Mouse (Mus musculus) stomach, postnatal 0 days (tissue): ENCODE measurements at regions not wholly inside any gene's neighbourhood (a gene's known extent, or its start where the extent isn't known, plus 50 kb on each side); places are given as distances from the start of the nearest gene placed in this dataset.

Experiments
- ATAC-seq: fragments of 200-750 bp; cut with Nextera tagmentation; 2 replicates; pipeline ENCODE4 v1.8.0; 2017; ENCODE audit not compliant: low FRiP score, low TSS enrichment
- DNase-seq: peaks from one replicate; pipeline ENCODE4 v3.0.0-alpha.2; 2016; ENCODE audit warnings: low spot score
- H3K27ac ChIP-seq: fragments of 300-500 bp; sonication (generic); replicated peaks from 2 replicates; pipeline ENCODE4 v1.5.1; 2014; ENCODE audit warnings: mild to moderate bottlenecking, control low read depth
- H3K27me3 ChIP-seq: fragments of 300-500 bp; sonication (generic); 2 replicates; pipeline ENCODE4 v1.6.1; 2014; ENCODE audit warnings: low read length; ENCODE audit not compliant: control insufficient read depth, insufficient read depth
- H3K36me3 ChIP-seq: fragments of 300-500 bp; sonication (generic); 2 replicates; pipeline ENCODE4 v1.6.1; 2014; ENCODE audit warnings: low read length, mixed read lengths; ENCODE audit not compliant: control insufficient read depth, insufficient read depth
- H3K4me1 ChIP-seq: fragments of 300-500 bp; sonication (generic); replicated peaks from 2 replicates; pipeline ENCODE4 v1.6.1; 2014; ENCODE audit warnings: antibody characterized with exemption; ENCODE audit not compliant: control insufficient read depth, insufficient read depth
- H3K4me2 ChIP-seq: fragments of 300-500 bp; sonication (generic); replicated peaks from 2 replicates; pipeline ENCODE4 v1.6.1; 2014; ENCODE audit warnings: low read depth, mild to moderate bottlenecking, control low read depth, moderate library complexity
- H3K4me3 ChIP-seq: fragments of 300-500 bp; sonication (generic); 2 replicates; pipeline ENCODE4 v1.5.1; 2014; ENCODE audit warnings: low read depth, low read length, control low read depth
- H3K9ac ChIP-seq: fragments of 300-500 bp; sonication (generic); 2 replicates; pipeline ENCODE4 v1.6.1; 2014; ENCODE audit warnings: mild to moderate bottlenecking, low read length, control low read depth, mixed read lengths
- H3K9me3 ChIP-seq: fragments of 300-500 bp; sonication (generic); 2 replicates; pipeline ENCODE4 v1.6.1; 2016; ENCODE audit warnings: low read length; ENCODE audit not compliant: control insufficient read depth
- CTCF ChIP-seq: IDR thresholded peaks from 2 replicates; pipeline ENCODE4 v1.5.1; 2016; ENCODE audit warnings: antibody characterized with exemption, low read depth, mild to moderate bottlenecking, moderate library complexity
- EP300 ChIP-seq: optimal IDR thresholded peaks from 2 replicates; pipeline ENCODE3; 2016; ENCODE audit warnings: antibody characterized with exemption
- WGBS: fragments of 180-500 bp; shearing (Covaris S2); extraction: QIAGEN DNeasy Blood & Tissue Kit; methylation state at CpG from one replicate; pipeline ENCODE4 v1.1.7; 2014; 5-methylcytosine and 5-hydroxymethylcytosine counted together

DNA sequence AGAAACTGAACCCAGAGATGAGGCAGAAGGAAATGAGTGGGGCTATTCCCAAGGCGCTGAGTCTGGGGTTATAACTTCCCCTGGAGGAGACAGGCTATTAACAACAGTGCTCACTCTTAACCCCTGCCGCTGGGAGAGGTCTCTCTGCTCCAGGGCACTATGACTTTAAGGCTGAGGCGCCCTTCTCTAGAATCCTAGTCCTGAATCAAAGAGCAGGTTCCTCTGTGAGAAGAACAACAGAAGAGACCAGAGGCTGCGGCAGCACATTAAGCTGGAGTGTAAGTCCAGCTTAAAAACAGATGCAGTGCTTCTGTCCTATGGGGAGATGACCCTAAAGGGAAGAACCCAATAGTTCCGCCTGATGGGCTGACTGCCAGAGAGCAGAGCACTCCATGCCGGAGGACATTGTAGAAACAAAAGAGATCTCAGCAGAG, 173.4 kb upstream of the Klf7 start:
- Histone ChIP-seq H3K27ac (no peak overlapping the region), H3K9me3 (no peaks in the 10 kb centered on the region), H3K9ac (no peak overlapping the region), H3K4me3 (no peak overlapping the region), H3K27me3 (no peaks in the 10 kb centered on the region), H3K36me3 (no peaks in the 10 kb centered on the region), H3K4me2 (no peak overlapping the region), H3K4me1 (no peaks in the 10 kb centered on the region)
- ATAC-seq (no peak), DNase-seq (no peak)
- 39% methylated on average over 6 of the region's 6 CpGs for WGBS
- TF ChIP-seq EP300: no peak

DNA sequence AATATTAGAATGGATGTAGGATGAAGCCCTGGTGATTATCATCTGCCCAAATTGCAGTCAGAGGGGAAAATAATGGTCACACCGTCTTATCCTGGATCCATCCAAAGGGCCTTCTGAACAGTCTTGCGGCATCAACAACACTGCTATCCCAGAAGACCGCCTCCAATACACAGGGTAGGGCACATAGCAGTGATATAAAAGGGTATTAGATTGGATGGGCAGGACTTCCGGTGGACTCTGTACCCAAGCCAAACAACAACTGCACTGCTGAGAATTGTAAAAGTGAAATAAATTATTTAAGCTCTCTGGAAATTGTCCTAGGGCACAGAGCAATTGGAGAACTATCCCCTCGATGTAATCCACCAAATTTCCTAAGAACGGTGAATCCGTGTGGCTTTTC, 173.0 kb upstream of the Klf7 start:
- WGBS: 62% methylated on average over 7 of the region's 7 CpGs
- Histone ChIP-seq H3K4me3 (no peak overlapping the region), H3K9ac (no peak overlapping the region), H3K9me3 (no peaks in the 10 kb centered on the region), H3K4me2 (no peak overlapping the region), H3K27me3 (no peaks in the 10 kb centered on the region), H3K27ac (no peak overlapping the region), H3K4me1 (no peaks in the 10 kb centered on the region), H3K36me3 (no peaks in the 10 kb centered on the region)
- DNase-seq: no peak
- no peak for ATAC-seq
- no peak for TF ChIP-seq EP300
- no peak for TF ChIP-seq CTCF

DNA sequence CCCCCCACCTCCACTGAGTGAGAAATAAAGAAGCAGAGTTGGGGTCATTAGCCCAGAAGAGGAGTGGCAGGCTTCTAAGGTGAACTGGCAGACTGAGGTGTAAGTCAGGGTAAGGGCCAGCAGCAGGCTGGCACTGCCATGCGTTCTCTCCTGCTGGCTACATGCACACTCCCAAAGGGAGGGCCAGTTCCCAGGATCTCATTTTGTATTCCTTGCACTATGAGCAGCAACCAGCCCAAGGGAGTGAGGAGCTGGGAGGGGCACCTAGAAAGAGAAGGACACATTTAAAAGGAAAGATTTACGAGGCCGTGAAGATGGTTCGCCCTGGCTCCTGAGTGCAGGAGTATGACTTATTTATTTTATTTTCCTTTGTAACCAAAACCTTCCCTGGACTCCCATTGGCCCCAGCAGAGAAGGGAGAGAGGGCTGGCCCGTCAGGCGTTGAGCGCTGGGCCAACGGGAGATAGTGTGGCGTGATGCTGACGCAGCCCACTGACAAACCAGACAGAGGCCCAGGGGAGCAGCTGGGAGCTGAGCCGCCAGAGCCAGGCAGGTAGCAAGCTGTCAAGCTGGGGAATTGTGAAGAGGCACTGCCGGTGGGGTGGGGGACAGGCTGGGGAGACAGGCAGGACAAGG, 166.8 kb upstream of the Klf7 start:
- TF ChIP-seq EP300 (no peak), CTCF (no peak)
- H3K9ac ChIP-seq: no peak overlapping the region

GRCm38 (mm10) chr1:64287068-64287467, 165.0 kb upstream of the Klf7 start:
- ATAC-seq: no peak

More for the DNA sequence above, 166.8 kb upstream of the Klf7 start:
- 35% methylated on average over 12 of the region's 12 CpGs for WGBS
- Histone ChIP-seq H3K36me3 (no peaks in the 10 kb centered on the region), H3K4me3 (no peak overlapping the region), H3K9me3 (no peaks in the 10 kb centered on the region), H3K4me1 (no peaks in the 10 kb centered on the region), H3K27me3 (no peaks in the 10 kb centered on the region), H3K4me2 (no peak overlapping the region), H3K27ac (no peak overlapping the region)
- ATAC-seq (peak; percentile 49; the same call in 1 of the 2 replicates), DNase-seq (peak; percentile 36)

GRCm38 (mm10) chr1:64284656-64285055, 162.6 kb upstream of the Klf7 start:
- 75% methylated on average over 8 of the region's 8 CpGs for WGBS
- H3K4me3 ChIP-seq: no peak overlapping the region
- H3K9me3 ChIP-seq: no peaks in the 10 kb centered on the region
- H3K27me3 ChIP-seq: no peaks in the 10 kb centered on the region
- no peaks in the 10 kb centered on the region for H3K36me3 ChIP-seq
- H3K4me2 ChIP-seq: no peak overlapping the region
- H3K9ac ChIP-seq: no peak overlapping the region
- no peak for ATAC-seq
- no peaks in the 10 kb centered on the region for H3K4me1 ChIP-seq
- TF ChIP-seq EP300: no peak
- TF ChIP-seq CTCF: no peak
- no peak for DNase-seq
- no peak overlapping the region for H3K27ac ChIP-seq

More at GRCm38 (mm10) chr1:64287068-64287467, 165.0 kb upstream of the Klf7 start:
- WGBS: 71% methylated on average over 2 of the region's 2 CpGs
- Histone ChIP-seq H3K4me1 (no peaks in the 10 kb centered on the region), H3K27me3 (no peaks in the 10 kb centered on the region), H3K36me3 (no peaks in the 10 kb centered on the region), H3K4me2 (no peak overlapping the region), H3K9me3 (no peaks in the 10 kb centered on the region), H3K9ac (no peak overlapping the region), H3K27ac (no peak overlapping the region), H3K4me3 (no peak overlapping the region)
- no peak for DNase-seq
- TF ChIP-seq EP300 (no peak), CTCF (no peak)

DNA sequence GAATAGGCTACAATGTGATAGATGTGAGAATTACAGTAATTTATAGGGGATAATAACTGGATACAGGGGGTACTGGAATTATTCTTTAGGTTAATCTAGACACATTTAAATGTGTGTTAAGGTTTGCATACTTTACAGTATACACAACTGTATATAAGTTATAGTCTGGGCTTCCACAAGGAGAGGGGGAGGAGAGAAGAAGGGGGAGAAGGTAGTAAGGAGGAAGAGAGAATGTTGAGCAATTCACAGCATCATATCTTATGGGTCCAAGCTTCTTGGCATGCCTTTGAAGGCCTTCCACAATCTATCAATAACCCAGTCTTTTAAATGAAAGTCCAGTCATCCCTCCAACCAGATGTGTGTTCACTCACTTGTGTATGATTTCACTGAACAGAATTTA, 153.8 kb upstream of the Klf7 start:
- DNase-seq (no peak), ATAC-seq (no peak)
- no peak overlapping the region for H3K27ac ChIP-seq
- H3K27me3 ChIP-seq: no peaks in the 10 kb centered on the region
- H3K9me3 ChIP-seq: no peaks in the 10 kb centered on the region
- H3K4me3 ChIP-seq: no peak overlapping the region
- H3K4me1 ChIP-seq: no peaks in the 10 kb centered on the region
- H3K9ac ChIP-seq: no peak overlapping the region
- TF ChIP-seq EP300: no peak
- TF ChIP-seq CTCF: no peak
- no peaks in the 10 kb centered on the region for H3K36me3 ChIP-seq
- no peak overlapping the region for H3K4me2 ChIP-seq
